Mouse (Mus musculus) embryonic facial prominence, embryonic 13.5 days (tissue): Measurements from ENCODE around the gene Unc13d. TPM values are rescaled to one million over a fixed set of nuclear protein-coding genes. Genes with fewer than 3 reads are reported as not detected.
A peak's percentile ranks its signal among the peaks of the same experiment; 100 is the strongest.

Experiments used
- ATAC-seq: fragments of 200-750 bp; cut with Nextera tagmentation; 2 replicates; pipeline ENCODE4 v1.8.0; 2017; ENCODE audit warnings: low read depth; ENCODE audit not compliant: insufficient number of reproducible peaks, insufficient read depth, low FRiP score, low TSS enrichment
- H3K27ac ChIP-seq: fragments of 300-500 bp; sonication (generic); 2 replicates; pipeline ENCODE4 v1.5.1; 2015; ENCODE audit warnings: moderate library complexity, mild to moderate bottlenecking, inconsistent platforms
- H3K27me3 ChIP-seq: fragments of 300-500 bp; sonication (generic); 2 replicates; pipeline ENCODE4 v1.6.1; 2015; ENCODE audit warnings: mild to moderate bottlenecking, inconsistent platforms
- H3K36me3 ChIP-seq: fragments of 300-500 bp; sonication (generic); 2 replicates; pipeline ENCODE4 v1.6.1; 2015; ENCODE audit warnings: mild to moderate bottlenecking, inconsistent platforms
- H3K4me1 ChIP-seq: fragments of 300-500 bp; sonication (generic); 2 replicates; pipeline ENCODE4 v1.6.1; 2015; ENCODE audit warnings: inconsistent platforms
- H3K4me2 ChIP-seq: fragments of 300-500 bp; sonication (generic); 2 replicates; pipeline ENCODE4 v1.6.1; 2015; ENCODE audit warnings: moderate library complexity, mild to moderate bottlenecking, inconsistent platforms
- H3K4me3 ChIP-seq: fragments of 300-500 bp; sonication (generic); 2 replicates; pipeline ENCODE4 v1.5.1; 2015; ENCODE audit warnings: mild to moderate bottlenecking, inconsistent platforms
- H3K9ac ChIP-seq: fragments of 300-500 bp; sonication (generic); 2 replicates; pipeline ENCODE4 v1.6.1; 2015; ENCODE audit warnings: mild to moderate bottlenecking, inconsistent platforms
- H3K9me3 ChIP-seq: fragments of 300-500 bp; sonication (generic); 2 replicates; pipeline ENCODE4 v1.6.1; 2016; ENCODE audit warnings: inconsistent platforms
- WGBS: fragments of 180-500 bp; shearing (Covaris S2); methylation state at CpG from one replicate; pipeline ENCODE4 v1.1.7; 2015; ENCODE audit warnings: mixed read lengths; 5-methylcytosine and 5-hydroxymethylcytosine counted together
- polyA plus RNA-seq: library from polyadenylated mRNA; unstranded; fragments of >200 nt; fragmentation: Nextera tagmentation; extraction: Ambion mirVana; gene quantifications from 2 replicates; pipeline ENCODE4 v1.2.1, GENCODE M21; 2015

Gene Unc13d
- polyA plus RNA-seq, 1 experiment from 2014 or later: 2.7 TPM

DNA sequence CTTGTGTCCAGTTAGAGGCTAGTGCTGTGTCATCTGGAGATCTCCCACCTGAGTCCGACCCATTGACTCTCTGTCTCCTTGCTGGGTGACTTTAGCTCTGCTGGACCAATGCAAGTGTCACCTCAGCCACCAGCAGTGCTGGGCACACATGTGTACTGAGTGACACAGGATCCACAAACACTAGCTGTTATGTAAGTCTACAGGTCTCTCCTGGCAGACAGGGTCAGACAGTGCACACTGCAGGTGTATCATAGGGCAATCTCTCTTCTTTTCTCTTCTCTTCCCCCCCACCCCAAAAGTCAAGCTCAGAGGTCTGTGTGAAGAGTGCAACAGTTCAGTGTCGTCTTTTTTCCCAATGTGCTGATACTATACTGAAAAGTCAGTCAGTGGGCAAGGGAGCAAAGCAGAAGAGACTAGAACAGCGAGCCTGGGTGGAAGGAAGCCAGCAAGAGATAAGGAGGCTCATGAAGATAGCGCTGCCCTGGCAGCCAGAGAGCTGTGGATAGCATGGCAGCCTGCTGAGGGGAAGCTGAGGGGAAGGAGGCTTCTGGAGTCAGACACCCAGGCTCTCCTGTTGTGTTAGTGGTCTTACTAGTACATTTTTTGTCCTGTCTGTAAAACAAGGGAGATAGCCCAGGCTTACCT is 20.4 kb downstream of the Unc13d start:
- Histone ChIP-seq H3K4me3 (no peak overlapping the region), H3K27me3 (no peaks in the 10 kb centered on the region), H3K36me3 (peaks cover 100% of the 10 kb centered on the region), H3K9me3 (no peaks in the 10 kb centered on the region), H3K27ac (no peak overlapping the region), H3K9ac (0 out of 2 replicates have a peak overlapping the region, but pooled peaks have one; percentile 32), H3K4me1 (no peaks in the 10 kb centered on the region), H3K4me2 (no peak overlapping the region)
- WGBS: 87% methylated on average over 4 of the region's 4 CpGs
- ATAC-seq: no peak

DNA sequence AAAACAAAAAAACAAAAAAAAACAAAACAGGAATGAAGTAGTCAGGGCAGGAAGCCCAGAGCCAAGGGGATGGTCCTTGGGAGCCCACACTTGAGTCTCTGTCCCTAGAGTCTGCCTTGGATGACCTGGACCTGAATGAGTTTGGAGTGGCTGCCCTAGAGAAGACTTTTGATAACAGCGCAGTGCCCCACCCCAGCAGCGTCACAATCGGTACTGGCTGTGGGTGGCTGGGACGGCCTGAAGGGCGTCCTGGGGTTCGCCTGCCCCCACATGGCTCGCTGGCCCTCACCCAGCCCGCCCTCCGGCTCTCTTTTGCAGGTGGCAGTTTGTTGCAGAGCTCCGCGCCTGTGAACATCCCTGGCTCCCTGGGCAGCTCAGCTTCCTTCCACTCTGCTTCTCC is 21.9 kb downstream of the Unc13d start:
- no peaks in the 10 kb centered on the region for H3K9me3 ChIP-seq
- no peak overlapping the region for H3K4me2 ChIP-seq
- 92% methylated on average over 11 of the region's 11 CpGs for WGBS
- H3K9ac ChIP-seq: no peak overlapping the region
- peaks cover 99% of the 10 kb centered on the region for H3K36me3 ChIP-seq
- no peaks in the 10 kb centered on the region for H3K27me3 ChIP-seq
- no peak overlapping the region for H3K27ac ChIP-seq
- no peaks in the 10 kb centered on the region for H3K4me1 ChIP-seq
- no peak for ATAC-seq
- no peak overlapping the region for H3K4me3 ChIP-seq

DNA sequence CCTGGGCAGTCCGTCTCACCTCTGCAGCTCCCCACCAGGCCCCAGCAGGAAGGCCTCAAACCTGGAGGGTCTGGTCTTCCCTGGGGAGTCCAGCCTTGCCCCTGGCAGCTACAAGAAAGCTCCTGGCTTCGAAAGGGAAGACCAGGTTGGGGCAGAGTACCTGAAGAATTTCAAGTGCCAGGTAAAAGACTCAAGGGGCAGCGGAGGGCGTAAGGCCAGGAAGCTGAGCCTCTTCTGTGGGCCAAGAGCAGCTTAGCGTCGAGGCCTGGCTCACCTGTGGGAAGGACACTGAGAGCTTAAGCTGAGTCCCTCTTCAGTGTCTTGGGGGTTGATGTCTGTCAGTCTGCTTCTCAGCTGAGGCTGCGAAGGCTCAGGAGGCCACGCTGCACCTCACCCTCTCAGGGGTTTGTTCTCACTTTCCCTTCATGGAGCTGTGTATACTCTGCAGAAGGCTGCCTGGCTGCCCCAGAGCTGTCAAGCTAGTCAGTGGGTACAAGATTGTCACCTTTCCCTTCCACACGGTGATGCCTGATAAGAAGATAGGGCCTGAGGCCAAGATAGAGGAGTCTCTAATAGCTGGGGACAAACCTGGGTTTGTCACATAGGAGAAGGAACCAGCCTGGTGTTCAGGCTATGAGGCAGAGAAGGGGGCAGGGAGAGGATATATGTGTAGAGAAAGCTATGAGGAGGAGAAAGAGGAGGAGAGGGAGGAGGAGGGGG is 24.1 kb downstream of the Unc13d start:
- Histone ChIP-seq H3K4me2 (no peak overlapping the region), H3K27ac (no peak overlapping the region), H3K9me3 (no peaks in the 10 kb centered on the region), H3K9ac (no peak overlapping the region), H3K36me3 (peaks cover 99% of the 10 kb centered on the region), H3K4me1 (no peaks in the 10 kb centered on the region), H3K27me3 (no peaks in the 10 kb centered on the region), H3K4me3 (no peak overlapping the region)
- no peak for ATAC-seq
- 91% methylated on average over 9 of the region's 9 CpGs for WGBS

DNA sequence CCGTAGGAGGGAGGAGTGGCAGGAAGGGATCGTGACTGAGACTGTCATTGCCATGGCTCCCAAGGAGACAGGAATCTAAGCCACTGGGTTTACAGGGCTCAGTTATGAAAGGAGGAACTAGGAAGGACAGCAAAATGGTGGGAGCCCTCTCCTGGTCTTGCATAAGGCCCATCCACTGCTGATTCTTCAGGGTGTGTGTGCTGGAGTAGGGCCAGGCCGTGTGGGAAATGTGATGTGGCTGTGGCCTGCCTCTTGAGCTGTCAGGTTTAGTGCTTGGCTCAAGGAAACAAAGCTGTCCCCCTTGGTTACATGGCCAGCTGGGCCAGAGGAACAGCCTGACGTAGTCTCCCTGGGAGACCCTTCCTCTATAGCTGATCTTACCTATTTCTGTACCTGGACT is 27.6 kb downstream of the Unc13d start:
- no peak for ATAC-seq
- Histone ChIP-seq H3K4me3 (no peak overlapping the region), H3K9ac (0 out of 2 replicates have a peak overlapping the region, but pooled peaks have one; percentile 21), H3K4me2 (no peak overlapping the region), H3K36me3 (peaks cover 97% of the 10 kb centered on the region), H3K27ac (no peak overlapping the region), H3K4me1 (no peaks in the 10 kb centered on the region), H3K9me3 (no peaks in the 10 kb centered on the region), H3K27me3 (no peaks in the 10 kb centered on the region)
- WGBS: 86% methylated on average over 4 of the region's 4 CpGs

DNA sequence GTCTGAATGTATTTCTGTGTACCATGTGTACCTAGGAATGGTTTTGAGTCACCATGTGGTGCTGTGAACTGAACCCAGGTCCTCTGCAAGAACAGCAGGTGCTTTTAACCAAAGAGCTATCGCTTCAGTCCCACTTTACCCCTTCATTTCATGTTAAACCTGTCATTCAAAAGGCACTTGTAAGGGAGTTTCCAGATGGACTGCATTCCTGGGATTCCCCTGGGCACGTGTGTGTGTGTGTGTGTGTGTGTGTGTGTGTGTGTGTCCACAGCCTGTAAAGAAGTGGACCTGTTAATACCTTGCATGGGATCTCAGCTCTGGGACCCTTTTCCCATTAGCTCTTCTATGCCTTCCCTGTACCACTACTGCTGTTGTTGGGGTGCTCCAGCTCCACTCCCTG is 28.2 kb downstream of the Unc13d start:
- Histone ChIP-seq H3K27me3 (no peaks in the 10 kb centered on the region), H3K4me1 (no peaks in the 10 kb centered on the region), H3K36me3 (peaks cover 97% of the 10 kb centered on the region), H3K9ac (no peak overlapping the region), H3K27ac (no peak overlapping the region), H3K9me3 (no peaks in the 10 kb centered on the region), H3K4me3 (no peak overlapping the region), H3K4me2 (no peak overlapping the region)
- ATAC-seq: no peak
- 72% methylated on average over 2 of the region's 2 CpGs for WGBS

DNA sequence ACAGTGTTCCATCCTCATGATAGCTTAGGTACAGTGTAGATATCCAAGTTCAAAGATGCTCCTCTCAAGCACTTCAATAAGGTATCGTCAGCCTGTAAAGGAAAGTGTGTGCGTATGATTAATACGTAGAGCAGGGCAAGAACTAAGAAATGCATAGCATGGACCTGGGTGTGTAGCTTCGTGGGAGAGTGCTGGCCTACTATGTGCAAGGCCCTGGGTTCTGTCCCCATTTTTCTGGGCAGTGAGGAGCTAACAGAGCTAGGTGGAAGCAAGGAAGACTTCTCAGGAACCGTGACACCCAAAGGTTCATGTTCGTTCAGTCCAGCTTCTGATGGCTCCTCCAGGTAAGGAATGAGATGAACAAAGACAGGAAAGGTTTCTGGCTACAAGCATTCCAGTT is 32.6 kb downstream of the Unc13d start:
- Histone ChIP-seq H3K4me2 (no peak overlapping the region), H3K36me3 (peaks cover 88% of the 10 kb centered on the region), H3K27me3 (no peaks in the 10 kb centered on the region), H3K27ac (no peak overlapping the region), H3K9ac (no peak overlapping the region), H3K9me3 (0 out of 2 replicates have a peak, but pooled peaks cover 2% of the 10 kb centered on the region), H3K4me3 (no peak overlapping the region), H3K4me1 (no peaks in the 10 kb centered on the region)
- 93% methylated on average over 6 of the region's 6 CpGs for WGBS
- no peak for ATAC-seq

DNA sequence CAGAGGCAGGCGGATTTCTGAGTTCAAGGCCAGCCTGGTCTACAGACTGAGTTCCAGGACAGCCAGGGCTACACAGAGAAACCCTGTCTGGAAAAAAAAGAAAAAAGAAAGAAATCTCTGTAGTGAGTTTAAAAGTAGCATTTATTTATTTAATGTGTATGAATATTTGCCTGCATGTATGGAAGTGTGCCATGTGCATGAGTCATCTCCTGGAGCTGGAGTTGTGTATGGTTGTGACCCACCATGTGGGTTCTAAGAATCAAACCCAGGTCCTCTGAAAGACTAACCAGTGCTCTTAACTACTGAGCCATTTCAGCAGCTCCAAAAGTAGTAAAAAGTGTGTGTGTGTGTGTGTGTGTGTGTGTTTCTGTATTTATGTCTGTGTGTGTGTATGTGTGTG is 34.5 kb downstream of the Unc13d start:
- Histone ChIP-seq H3K4me3 (no peak overlapping the region), H3K4me1 (no peaks in the 10 kb centered on the region), H3K27ac (no peak overlapping the region), H3K36me3 (peaks cover 83% of the 10 kb centered on the region), H3K9me3 (0 out of 2 replicates have a peak, but pooled peaks cover 2% of the 10 kb centered on the region), H3K9ac (no peak overlapping the region), H3K4me2 (no peak overlapping the region), H3K27me3 (no peaks in the 10 kb centered on the region)
- 96% methylated on average over 1 of the region's 1 CpGs for WGBS
- no peak for ATAC-seq

DNA sequence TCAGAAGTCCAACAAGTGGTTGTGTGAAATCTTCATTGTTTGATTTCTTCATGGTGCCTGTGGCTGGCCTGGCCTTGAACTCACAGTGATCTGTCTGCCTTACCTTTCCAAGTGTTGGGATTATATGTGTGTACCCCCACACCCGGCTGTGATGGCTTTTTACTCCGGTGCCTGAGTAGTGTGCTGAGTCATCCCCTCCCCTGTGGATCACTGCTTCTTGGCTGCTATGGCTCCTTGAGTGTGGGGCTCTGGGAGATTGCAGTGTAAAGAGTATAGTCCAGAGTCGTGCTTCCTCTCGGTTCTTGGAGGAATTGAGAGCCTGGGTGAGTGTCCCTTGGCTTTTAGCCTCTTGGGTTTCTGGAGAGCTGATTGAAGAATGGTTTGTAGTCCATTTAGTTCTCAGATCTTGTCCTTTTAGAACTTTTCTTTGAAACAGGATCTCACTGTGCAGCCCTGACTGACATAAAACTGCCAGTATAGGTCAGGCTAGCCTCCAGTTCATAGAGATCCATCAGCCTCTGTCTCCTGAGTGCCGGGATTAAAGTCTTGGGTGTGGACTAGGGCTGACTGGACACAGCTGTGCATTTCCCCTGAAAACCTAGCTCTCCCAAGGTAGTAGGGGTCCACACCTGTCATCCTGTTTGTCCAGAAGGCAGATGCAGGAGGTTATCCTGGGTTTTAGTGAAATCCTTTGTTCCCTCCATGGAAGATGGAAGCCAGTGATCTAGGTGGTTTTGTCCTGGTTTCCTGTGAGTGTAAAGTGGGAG is 35.2 kb downstream of the Unc13d start:
- Histone ChIP-seq H3K4me1 (no peaks in the 10 kb centered on the region), H3K9ac (no peak overlapping the region), H3K4me2 (no peak overlapping the region), H3K9me3 (0 out of 2 replicates have a peak, but pooled peaks cover 2% of the 10 kb centered on the region), H3K4me3 (no peak overlapping the region), H3K27ac (no peak overlapping the region), H3K36me3 (peaks cover 79% of the 10 kb centered on the region), H3K27me3 (no peaks in the 10 kb centered on the region)
- no peak for ATAC-seq
- WGBS: 89% methylated on average over 5 of the region's 5 CpGs

DNA sequence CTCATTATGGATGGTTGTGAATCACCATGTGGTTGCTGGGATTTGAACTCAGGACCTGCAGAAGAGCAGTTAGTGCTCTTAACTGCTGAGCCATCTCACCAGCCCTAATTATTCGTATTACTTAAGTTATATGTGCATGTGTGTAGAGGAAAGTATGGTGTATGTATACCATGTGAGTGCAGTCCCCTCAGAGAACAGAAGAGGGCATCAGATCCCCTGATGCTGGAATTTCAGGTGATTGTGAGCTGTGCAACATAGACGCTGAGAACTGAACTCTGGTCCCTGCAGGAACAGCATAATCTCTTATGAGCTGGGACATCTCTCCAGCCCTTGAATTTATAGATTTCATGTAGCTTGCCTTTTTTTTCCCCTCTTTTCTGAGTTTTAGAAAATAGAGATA is 35.9 kb downstream of the Unc13d start:
- Histone ChIP-seq H3K4me1 (no peaks in the 10 kb centered on the region), H3K36me3 (peaks cover 73% of the 10 kb centered on the region), H3K4me3 (no peak overlapping the region), H3K27ac (no peak overlapping the region), H3K9ac (no peak overlapping the region), H3K27me3 (no peaks in the 10 kb centered on the region), H3K9me3 (0 out of 2 replicates have a peak, but pooled peaks cover 2% of the 10 kb centered on the region), H3K4me2 (no peak overlapping the region)
- 96% methylated on average over 2 of the region's 2 CpGs for WGBS
- ATAC-seq: no peak

DNA sequence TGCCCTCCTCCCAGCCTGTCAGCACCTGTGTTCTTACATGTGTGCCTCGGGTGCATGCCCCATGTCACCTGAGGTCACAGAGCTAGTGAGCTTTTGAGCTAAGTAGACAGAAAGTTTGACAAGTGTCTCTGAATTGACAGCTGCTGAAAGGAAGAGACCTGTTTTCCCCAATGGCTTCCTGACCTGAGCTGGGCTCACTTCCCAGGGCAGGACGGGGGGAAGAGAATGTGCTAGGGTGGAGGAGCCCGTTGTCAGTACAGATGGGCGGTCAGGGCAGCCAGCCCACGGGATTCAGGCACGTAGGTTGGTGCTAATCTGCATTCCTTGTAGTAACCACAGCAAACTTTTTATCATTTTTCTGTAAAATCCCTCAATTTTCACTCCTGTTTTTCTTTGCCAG is 37.2 kb downstream of the Unc13d start:
- Histone ChIP-seq H3K27me3 (no peaks in the 10 kb centered on the region), H3K36me3 (peaks cover 61% of the 10 kb centered on the region), H3K27ac (no peak overlapping the region), H3K4me1 (no peaks in the 10 kb centered on the region), H3K9me3 (0 out of 2 replicates have a peak, but pooled peaks cover 2% of the 10 kb centered on the region), H3K9ac (no peak overlapping the region), H3K4me3 (no peak overlapping the region), H3K4me2 (no peak overlapping the region)
- WGBS: 79% methylated on average over 6 of the region's 6 CpGs
- no peak for ATAC-seq

DNA sequence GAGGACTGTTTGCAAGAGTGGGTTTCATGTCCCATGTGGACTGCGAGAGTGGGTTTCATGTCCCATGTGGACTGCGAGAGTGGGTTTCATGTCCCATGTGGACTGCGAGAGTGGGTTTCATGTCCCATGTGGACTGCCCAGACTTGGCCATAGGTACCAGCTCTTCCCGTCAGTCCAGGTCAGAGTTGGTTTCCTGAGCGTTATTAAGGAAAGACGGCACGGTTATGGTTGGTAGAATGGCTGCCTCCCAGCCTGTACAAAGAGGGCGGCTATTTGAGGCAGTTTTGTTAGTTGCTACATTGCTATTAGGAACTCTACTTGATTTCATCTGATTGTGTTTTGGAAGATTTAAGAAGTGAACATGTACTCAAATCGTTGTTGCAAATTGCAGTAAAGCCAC is 39.9 kb downstream of the Unc13d start:
- no peak overlapping the region for H3K4me3 ChIP-seq
- 0 out of 2 replicates have a peak, but pooled peaks cover 2% of the 10 kb centered on the region for H3K9me3 ChIP-seq
- WGBS: 84% methylated on average over 9 of the region's 9 CpGs
- H3K36me3 ChIP-seq: peaks cover 54% of the 10 kb centered on the region
- no peaks in the 10 kb centered on the region for H3K27me3 ChIP-seq
- no peak overlapping the region for H3K4me2 ChIP-seq
- no peaks in the 10 kb centered on the region for H3K4me1 ChIP-seq
- no peak for ATAC-seq
- no peak overlapping the region for H3K27ac ChIP-seq
- no peak overlapping the region for H3K9ac ChIP-seq
